Mouse (Mus musculus): ENCODE measurements around the gene Gm20388. TPM values are rescaled to one million over a fixed set of nuclear protein-coding genes. Genes with fewer than 3 reads are reported as not detected.

The Gm20388 gene
- polyA plus RNA-seq, 1 experiment: 49.7 TPM

- H3K4me1 ChIP-seq (ENCODE audit: control insufficient read depth, insufficient read depth, low read length): no peaks in the 10 kb centered on the region
- no peak overlapping the region for H3K4me3 ChIP-seq (ENCODE audit: insufficient read depth, low read depth, low read length)
- peaks cover 3% of the 10 kb centered on the region; the same call in 1 of the 2 replicates for H3K36me3 ChIP-seq (ENCODE audit: control insufficient read depth, insufficient read depth, low read length)
- no peaks in the 10 kb centered on the region for H3K27me3 ChIP-seq (replicated peaks; ENCODE audit: control insufficient read depth, insufficient read depth, low read length)
- peak; percentile 91 for DNase-seq
- H3K27ac ChIP-seq (ENCODE audit: insufficient read depth, low read depth, low read length): no peak overlapping the region
- TF ChIP-seq POLR2A (IDR thresholded peaks at IDR 0.05; ENCODE audit: low read depth, low read length) (no peak), CTCF (conservative IDR thresholded peaks at IDR 0.05; ENCODE audit: insufficient read depth, insufficient read length, low read depth, low read length) (peak; percentile 93)
- WGBS: 20% methylated on average over 7 of the region's 7 CpGs
Measured at GRCm38 (mm10) chr8:121598892-121599291, 1688.3 kb downstream of the Gm20388 start.

- Histone ChIP-seq H3K27ac (ENCODE audit: insufficient read depth, low read depth, low read length) (no peak overlapping the region), H3K4me1 (ENCODE audit: control insufficient read depth, insufficient read depth, low read length) (no peaks in the 10 kb centered on the region), H3K27me3 (replicated peaks; ENCODE audit: control insufficient read depth, insufficient read depth, low read length) (no peaks in the 10 kb centered on the region), H3K36me3 (ENCODE audit: control insufficient read depth, insufficient read depth, low read length) (peaks cover 8% of the 10 kb centered on the region), H3K4me3 (ENCODE audit: insufficient read depth, low read depth, low read length) (no peak overlapping the region)
- no peak for DNase-seq
- TF ChIP-seq CTCF (conservative IDR thresholded peaks at IDR 0.05; ENCODE audit: insufficient read depth, insufficient read length, low read depth, low read length): no peak
- TF ChIP-seq POLR2A (IDR thresholded peaks at IDR 0.05; ENCODE audit: low read depth, low read length): no peak
- WGBS: 84% methylated on average over 14 of the region's 14 CpGs
Measured at GRCm38 (mm10) chr8:121599842-121600241, 1689.2 kb downstream of the Gm20388 start.

GRCm38 (mm10) chr8:121602411-121602810 lies 1691.8 kb downstream of the Gm20388 start:
- Histone ChIP-seq H3K27me3 (replicated peaks; ENCODE audit: control insufficient read depth, insufficient read depth, low read length) (no peaks in the 10 kb centered on the region), H3K36me3 (ENCODE audit: control insufficient read depth, insufficient read depth, low read length) (peaks cover 10% of the 10 kb centered on the region), H3K4me1 (ENCODE audit: control insufficient read depth, insufficient read depth, low read length) (no peaks in the 10 kb centered on the region), H3K27ac (ENCODE audit: insufficient read depth, low read depth, low read length) (no peak overlapping the region), H3K4me3 (ENCODE audit: insufficient read depth, low read depth, low read length) (no peak overlapping the region)
- no peak for DNase-seq
- no peak for TF ChIP-seq POLR2A (IDR thresholded peaks at IDR 0.05; ENCODE audit: low read depth, low read length)
- TF ChIP-seq CTCF (conservative IDR thresholded peaks at IDR 0.05; ENCODE audit: insufficient read depth, insufficient read length, low read depth, low read length): no peak
- WGBS: 92% methylated on average over 12 of the region's 12 CpGs

DNA sequence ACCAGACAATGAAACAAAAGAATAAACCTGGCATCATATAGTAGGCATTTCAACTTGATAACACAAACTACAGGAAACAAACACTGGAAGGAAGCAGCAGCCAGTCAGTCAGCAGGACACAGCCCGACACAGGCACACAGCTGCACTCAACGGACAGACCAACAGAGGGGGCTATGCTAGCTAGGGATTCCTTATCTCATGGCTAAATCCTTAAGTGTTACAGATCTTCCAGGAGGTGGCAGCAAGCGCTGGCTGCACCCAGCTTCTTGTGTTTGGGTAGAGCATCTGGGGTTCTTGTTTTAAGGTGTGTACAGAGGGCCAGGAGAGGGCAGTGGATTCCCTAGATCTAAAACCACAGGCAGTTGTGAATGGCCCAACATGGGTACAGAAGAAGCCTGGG lies 1692.2 kb downstream of the Gm20388 start:
- peak; percentile 88 for DNase-seq
- no peaks in the 10 kb centered on the region for H3K4me1 ChIP-seq (ENCODE audit: control insufficient read depth, insufficient read depth, low read length)
- H3K4me3 ChIP-seq (ENCODE audit: insufficient read depth, low read depth, low read length): no peak overlapping the region
- peaks cover 9% of the 10 kb centered on the region for H3K36me3 ChIP-seq (ENCODE audit: control insufficient read depth, insufficient read depth, low read length)
- WGBS: 17% methylated on average over 3 of the region's 3 CpGs
- no peaks in the 10 kb centered on the region for H3K27me3 ChIP-seq (replicated peaks; ENCODE audit: control insufficient read depth, insufficient read depth, low read length)
- TF ChIP-seq POLR2A (IDR thresholded peaks at IDR 0.05; ENCODE audit: low read depth, low read length) (no peak), CTCF (conservative IDR thresholded peaks at IDR 0.05; ENCODE audit: insufficient read depth, insufficient read length, low read depth, low read length) (peak; percentile 89)
- no peak overlapping the region for H3K27ac ChIP-seq (ENCODE audit: insufficient read depth, low read depth, low read length)

DNA sequence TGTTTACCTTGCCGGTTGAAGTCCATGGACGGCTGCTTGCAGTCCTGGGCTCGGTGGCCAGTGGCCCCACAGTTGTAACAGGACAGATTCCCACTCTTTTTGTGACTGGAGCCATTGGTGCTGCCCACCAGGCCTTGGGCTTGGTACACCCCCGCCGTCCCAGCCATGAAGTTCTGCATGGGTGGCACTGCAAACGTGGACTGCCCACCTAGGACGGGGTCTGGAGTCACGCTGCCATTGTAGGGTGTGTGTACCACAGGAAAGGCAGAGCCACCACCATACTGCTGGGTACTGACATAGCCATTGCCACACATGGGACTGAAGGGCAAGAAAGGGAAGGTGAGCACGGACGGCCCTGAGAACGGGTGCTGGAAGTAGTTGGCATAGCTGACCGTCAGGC lies 1693.2 kb downstream of the Gm20388 start:
- WGBS: 86% methylated on average over 12 of the region's 12 CpGs
- no peak overlapping the region for H3K4me3 ChIP-seq (ENCODE audit: insufficient read depth, low read depth, low read length)
- H3K36me3 ChIP-seq (ENCODE audit: control insufficient read depth, insufficient read depth, low read length): peaks cover 8% of the 10 kb centered on the region
- no peak for DNase-seq
- TF ChIP-seq CTCF (conservative IDR thresholded peaks at IDR 0.05; ENCODE audit: insufficient read depth, insufficient read length, low read depth, low read length) (no peak), POLR2A (IDR thresholded peaks at IDR 0.05; ENCODE audit: low read depth, low read length) (no peak)
- no peaks in the 10 kb centered on the region for H3K4me1 ChIP-seq (ENCODE audit: control insufficient read depth, insufficient read depth, low read length)
- H3K27me3 ChIP-seq (replicated peaks; ENCODE audit: control insufficient read depth, insufficient read depth, low read length): no peaks in the 10 kb centered on the region
- H3K27ac ChIP-seq (ENCODE audit: insufficient read depth, low read depth, low read length): no peak overlapping the region

DNA sequence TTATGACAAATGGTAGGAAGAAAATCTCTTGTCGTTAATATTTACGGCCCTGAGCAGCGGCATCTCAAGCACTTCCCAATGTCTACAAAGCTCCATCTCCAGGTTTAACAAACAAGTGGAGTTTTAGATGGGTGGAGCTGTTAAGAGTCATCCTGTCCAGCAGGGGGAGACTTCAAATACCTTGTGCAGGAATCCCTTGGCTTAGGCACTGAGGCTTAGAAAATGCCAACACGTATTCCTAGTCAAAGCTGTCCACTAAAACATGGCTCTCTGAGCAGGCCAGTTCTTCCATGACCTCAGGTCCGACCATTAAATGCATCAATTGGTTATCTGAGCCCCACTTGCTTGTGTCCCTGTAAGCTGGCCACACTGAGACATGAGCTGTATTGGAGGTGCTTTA lies 1697.0 kb downstream of the Gm20388 start:
- 74% methylated on average over 5 of the region's 5 CpGs for WGBS
- H3K27ac ChIP-seq (ENCODE audit: insufficient read depth, low read depth, low read length): no peak overlapping the region
- no peak for DNase-seq
- H3K4me3 ChIP-seq (ENCODE audit: insufficient read depth, low read depth, low read length): no peak overlapping the region
- TF ChIP-seq CTCF (conservative IDR thresholded peaks at IDR 0.05; ENCODE audit: insufficient read depth, insufficient read length, low read depth, low read length) (peak; percentile 54), POLR2A (IDR thresholded peaks at IDR 0.05; ENCODE audit: low read depth, low read length) (no peak)
- H3K36me3 ChIP-seq (ENCODE audit: control insufficient read depth, insufficient read depth, low read length): peaks cover 6% of the 10 kb centered on the region
- H3K4me1 ChIP-seq (ENCODE audit: control insufficient read depth, insufficient read depth, low read length): no peaks in the 10 kb centered on the region
- no peaks in the 10 kb centered on the region for H3K27me3 ChIP-seq (replicated peaks; ENCODE audit: control insufficient read depth, insufficient read depth, low read length)

DNA sequence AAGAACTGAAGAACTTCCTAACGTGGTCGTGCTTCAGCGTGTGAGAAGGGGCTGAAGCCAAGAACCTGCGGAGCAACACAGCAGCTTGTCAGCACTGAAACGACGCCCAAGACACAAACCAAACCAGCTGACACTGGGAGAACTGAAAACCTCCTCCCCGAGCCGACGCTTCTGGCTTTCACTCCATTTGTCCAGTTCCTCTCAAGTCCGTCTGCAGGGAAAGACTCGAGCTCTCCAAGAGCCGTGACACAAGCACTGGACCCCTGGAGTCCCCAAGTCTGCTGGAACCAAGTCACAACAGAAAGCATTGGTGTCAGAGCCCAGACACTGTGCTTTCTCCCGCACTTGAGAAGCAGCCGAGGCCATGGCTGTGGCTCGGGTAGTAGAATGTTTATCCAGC lies 1698.6 kb downstream of the Gm20388 start:
- H3K4me1 ChIP-seq (ENCODE audit: control insufficient read depth, insufficient read depth, low read length): no peaks in the 10 kb centered on the region
- TF ChIP-seq POLR2A (IDR thresholded peaks at IDR 0.05; ENCODE audit: low read depth, low read length) (no peak), CTCF (conservative IDR thresholded peaks at IDR 0.05; ENCODE audit: insufficient read depth, insufficient read length, low read depth, low read length) (no peak)
- H3K27ac ChIP-seq (ENCODE audit: insufficient read depth, low read depth, low read length): no peak overlapping the region
- DNase-seq: no peak
- 68% methylated on average over 15 of the region's 15 CpGs for WGBS
- H3K36me3 ChIP-seq (ENCODE audit: control insufficient read depth, insufficient read depth, low read length): peaks cover 4% of the 10 kb centered on the region
- no peak overlapping the region for H3K4me3 ChIP-seq (ENCODE audit: insufficient read depth, low read depth, low read length)
- no peaks in the 10 kb centered on the region for H3K27me3 ChIP-seq (replicated peaks; ENCODE audit: control insufficient read depth, insufficient read depth, low read length)

Measured in kidney, adult 2 months (tissue).